Mouse (Mus musculus): ENCODE data around the gene Ppp2r2c.

Gene Ppp2r2c

DNA sequence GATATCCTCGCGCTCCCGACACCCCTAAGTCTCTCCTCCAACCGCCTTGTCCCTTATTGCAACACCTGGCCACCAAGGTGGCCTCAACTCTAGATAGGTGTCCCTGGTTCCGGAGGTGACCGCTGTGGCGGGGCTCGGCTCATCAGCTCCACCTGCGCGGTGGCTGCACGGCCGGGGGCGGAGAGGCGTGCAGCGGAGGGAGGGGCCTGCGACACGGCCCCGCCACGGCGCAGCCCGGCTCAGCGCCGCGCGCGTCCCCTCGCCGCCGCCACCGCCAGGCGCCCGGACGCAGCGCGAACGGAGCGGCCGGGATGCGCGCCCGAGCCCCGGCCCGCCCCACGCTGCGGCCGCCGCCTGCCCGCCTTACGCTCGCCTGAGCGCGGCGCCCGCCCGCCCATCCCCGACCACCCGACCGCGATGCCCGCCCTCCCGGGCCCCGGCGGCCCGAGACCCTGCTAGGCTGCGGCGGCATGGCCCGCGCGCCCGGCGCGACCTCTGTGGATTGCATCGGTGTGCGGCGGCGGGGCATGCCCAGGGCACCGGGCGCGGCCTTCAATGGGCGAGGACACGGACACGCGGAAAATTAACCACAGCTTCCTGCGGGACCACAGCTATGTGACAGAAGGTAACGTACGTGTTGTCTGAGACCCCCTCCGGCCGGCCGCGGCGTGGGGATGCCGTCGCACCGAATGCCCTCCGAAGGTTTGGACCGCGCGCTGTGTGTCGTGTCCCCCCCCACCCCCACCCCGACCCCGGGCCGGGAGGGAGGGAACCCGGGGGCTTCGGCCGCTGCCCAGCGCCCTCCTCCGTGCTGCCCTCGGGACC, at the start of gene Ppp2r2c:
Gene Ppp2r2c, plus strand, starts transcription at position 248 of the 825 bp plus-strand sequence.
- DNase-seq (ENCODE audit: low spot score in 2 of 2): no peak

DNA sequence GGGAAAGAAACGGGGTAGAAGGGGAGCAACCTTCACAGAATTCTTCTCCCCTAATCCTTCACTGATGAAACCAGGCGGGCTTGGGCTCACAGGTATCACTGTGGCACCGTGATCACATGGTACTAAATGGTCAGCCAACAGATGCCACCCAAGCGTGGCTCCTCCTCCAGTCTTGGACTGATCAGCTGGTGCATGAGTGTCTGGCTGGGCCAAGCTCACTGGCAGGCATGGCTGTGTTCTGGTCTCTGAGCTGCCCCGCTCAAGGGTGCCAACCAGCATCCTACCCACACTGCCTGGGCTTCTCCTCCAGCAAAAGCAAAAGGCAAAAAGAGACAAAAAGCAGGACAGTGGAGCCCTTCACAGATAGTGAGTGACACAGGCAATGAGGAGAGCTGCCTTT, 48.6 kb upstream of the Ppp2r2c start:
- DNase-seq (ENCODE audit: low spot score in 2 of 2): no peak

DNA sequence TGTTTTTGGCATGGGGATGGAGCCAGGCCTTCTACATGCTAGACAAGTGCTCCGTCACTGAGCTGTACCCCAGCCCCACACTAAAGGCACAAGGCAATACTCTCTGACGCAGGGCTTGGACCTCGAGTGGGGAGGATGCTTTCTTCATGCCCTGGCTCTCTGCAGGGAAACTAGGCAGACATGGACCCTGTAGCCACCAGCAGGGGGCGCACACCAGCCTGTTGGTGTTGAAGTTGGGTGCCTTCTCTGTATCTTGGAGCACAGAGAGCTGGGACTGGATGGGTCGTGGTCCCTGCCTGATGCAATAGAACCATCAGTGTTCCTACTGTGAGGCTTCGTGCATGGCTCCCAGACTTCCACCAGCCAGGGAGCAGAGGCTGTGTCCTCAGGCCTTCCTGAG, 48.2 kb upstream of the Ppp2r2c start:
- DNase-seq (ENCODE audit: low spot score in 2 of 2): peak; percentile 55 to 59

DNA sequence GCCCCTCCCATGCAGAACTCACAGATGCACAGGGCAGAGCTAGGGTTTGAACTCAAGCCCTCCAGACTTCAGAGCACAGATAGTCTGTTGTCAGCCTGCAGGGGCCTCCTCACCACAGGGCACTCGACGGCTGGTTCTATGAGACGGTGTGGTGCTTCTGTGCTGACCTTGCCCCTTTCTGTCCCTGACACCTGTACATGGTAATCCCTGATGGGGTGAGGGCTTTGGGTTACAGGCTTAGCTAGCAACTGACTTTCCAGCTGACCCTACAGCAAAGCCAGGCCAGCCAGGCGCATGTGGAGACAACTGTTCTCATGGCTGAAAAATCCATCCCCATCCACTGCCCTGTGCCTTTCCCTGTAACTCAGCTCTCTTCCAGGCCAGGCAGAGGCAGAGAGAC, 45.4 kb upstream of the Ppp2r2c start:
- DNase-seq (ENCODE audit: low spot score in 2 of 2): no peak

DNA sequence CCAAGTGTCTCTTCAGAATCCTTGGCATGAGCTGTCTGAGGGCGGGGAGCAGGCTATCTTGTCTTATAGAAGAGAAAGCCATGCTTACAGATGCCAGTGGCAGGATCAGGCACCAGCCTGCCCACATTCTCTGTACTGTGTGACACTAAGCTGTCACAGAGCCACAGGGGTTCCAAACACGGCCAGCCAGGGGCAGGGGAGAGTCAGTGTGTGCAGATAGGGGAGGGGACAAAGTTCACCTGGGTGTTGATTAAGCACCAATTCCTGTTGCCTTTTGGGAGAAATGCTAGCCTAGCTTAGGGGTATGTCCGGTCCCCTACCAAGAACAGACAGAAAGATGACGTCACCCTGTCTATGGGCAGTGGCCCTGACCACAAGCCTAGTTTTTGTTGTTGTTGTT, 39.2 kb upstream of the Ppp2r2c start:
- no peak for DNase-seq (ENCODE audit: low spot score in 2 of 2)

DNA sequence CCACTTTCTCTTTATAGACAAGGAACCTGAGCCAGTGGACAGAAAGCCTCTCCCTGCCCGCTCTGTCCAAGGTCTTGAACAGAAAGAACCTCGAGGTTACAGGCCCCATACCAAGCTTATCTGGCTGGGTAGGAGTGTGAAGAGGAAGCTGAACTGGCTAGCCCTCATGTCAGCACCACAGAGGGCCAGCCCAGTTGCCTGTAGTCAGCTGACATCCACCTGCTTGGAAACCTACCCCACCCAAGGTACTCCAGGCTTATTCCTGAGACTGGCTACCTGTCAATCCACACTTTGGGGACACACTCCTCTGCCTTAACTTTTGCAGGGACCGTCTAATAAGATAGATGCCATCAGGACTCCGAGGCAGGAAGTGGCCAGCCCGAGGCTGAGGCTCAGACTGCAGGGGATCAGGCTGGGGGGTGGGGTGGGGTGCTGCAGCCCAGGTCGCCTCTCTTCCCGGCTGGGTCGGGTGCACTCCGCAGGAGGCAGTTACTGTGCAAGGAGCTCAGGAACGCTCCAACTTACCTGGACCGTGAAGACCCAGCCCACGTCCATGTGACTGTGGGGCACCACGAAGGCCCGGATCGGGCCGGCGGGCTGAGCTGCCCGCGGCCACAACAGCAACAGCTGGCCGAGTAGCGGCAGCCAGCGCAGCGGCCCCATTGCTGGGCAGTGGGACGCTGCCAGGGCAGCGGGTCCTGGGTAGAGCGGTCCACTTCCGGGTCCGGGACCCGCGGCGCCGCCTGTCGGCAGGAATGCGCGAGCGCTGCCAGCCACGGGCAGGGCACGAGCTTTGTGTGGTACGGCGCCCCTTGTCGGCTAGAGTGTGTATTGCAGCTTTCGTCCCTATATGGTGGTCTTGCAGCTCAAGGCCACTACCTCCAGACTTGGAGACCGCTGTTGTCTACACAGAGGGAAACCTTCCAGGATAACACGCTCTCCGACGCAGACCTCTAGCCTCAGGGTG, 38.1 kb upstream of the Ppp2r2c start, which contains the start of gene Man2b2:
Gene Man2b2, minus strand, starts transcription at position 741 of the 967 bp plus-strand sequence.
- DNase-seq (ENCODE audit: low spot score in 2 of 2): peak; percentile 87 to 91

DNA sequence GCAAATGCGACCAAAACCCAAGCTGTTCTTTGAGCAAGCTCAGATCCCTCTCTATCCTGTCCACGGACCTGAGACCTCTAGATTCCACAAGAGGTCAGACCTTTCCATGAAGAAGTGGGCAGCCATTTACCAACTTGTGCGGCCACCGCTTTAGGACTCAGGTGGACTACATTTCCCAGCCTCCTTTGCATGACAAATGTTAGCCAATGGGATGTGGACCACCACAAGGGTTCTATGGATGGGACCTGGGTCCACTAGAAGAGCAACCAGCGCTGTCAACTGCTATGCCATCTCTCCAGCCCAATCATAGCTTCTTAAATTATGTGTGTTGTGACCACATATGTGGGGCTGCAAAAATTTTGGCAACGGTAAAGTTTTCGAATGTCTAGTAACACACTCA, 37.0 kb upstream of the Ppp2r2c start:
- no peak for DNase-seq (ENCODE audit: low spot score in 2 of 2)

DNA sequence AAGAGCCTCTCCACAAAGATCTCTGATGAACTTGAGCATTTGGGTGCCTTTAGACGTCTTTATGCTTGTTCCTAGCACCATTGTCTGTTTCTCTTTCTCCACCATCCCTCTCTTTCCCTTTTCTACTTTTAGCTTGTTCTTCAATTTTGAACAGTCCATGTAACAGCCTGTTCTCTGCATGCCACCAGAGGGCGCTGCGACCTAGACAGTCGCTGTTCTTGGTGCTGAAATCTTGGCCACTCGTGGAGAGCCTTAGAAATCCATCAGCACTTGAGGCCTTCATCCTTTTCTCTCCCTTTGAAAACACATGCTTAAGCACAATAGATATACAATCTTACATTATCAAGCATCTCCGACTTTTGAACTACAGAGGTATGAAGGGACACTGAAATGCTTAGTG, 32.4 kb upstream of the Ppp2r2c start:
- peak; percentile 62 to 74 for DNase-seq (ENCODE audit: low spot score in 2 of 2)

DNA sequence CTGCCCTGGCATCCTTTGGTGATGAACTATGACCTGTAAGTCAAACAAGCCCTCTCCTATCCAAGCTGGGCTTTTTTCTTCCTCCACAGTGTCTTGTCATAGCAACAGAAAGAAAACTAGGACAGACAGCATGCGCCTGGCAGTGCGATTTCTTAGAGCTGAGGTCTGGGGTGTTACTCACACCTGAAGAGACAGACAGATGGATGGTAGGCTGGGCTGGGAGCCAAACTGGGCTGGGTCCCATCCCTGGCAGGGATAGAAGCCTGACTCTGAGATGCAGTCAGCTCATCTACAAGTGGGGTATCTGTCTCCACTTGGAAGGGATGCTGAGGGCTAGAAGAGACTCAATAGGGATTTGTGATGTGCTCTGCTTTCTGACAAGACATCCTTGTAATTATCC, 29.3 kb upstream of the Ppp2r2c start:
- DNase-seq (ENCODE audit: low spot score in 2 of 2): peak; percentile 52 to 58

DNA sequence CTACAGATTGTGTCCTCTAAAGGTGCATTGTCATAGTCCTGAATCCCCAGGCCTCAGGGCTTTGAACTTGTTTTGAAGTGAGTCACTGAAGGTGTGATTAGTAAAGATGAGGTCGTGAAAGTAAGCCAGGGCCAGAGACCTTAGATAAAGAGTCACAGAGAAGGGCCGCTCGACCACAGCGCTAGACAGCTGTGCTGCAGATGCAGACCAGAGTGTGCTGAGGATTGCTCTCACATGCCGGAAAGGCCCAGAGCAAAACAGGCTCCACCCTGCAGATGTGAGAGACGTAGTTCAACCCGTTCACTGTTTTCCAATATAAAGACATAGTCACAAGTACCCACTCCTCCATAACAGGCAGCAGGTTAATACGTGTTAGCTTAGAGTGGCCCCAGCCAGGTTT, 28.7 kb upstream of the Ppp2r2c start:
- no peak for DNase-seq (ENCODE audit: low spot score in 2 of 2)

DNA sequence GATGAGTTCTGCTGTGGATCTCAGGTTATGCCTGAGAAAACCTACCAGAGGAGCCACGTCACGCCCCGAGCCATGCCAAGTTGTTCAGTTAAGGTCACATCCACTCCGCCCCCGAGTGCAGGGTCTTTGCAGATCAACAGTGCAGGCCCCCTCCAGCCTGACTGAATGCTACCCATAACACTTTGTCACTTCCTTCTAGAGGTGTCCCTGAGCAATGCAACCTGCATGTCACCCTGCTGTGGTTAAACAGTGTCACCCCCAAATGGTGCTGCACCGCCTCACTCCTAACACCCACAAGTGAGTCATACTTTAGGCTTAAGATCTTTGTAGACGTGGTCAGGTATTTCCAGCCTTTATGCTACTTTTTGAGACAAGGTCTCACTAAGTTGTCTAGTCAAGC, 28.2 kb upstream of the Ppp2r2c start:
- no peak for DNase-seq (ENCODE audit: low spot score in 2 of 2)

DNA sequence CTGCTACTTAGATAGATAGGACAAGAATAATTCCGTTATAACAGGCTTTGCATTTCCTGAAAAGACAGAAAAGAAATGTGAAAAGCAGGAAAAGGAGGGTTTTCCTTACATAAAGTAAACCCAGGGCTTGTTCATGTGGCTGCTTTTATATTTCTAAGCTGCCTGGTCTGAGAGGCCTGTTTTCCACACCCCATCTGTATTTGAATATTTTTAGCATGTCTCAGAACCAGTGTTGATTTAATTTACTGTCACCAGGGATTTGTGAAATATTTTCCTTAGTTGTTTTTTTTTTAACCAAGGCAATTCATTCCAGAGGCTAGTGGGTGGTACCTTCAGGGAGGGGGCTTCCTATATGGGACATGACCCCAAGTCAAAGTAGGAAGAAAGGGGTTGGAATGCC, 26.6 kb upstream of the Ppp2r2c start:
- no peak for DNase-seq (ENCODE audit: low spot score in 2 of 2)

DNA sequence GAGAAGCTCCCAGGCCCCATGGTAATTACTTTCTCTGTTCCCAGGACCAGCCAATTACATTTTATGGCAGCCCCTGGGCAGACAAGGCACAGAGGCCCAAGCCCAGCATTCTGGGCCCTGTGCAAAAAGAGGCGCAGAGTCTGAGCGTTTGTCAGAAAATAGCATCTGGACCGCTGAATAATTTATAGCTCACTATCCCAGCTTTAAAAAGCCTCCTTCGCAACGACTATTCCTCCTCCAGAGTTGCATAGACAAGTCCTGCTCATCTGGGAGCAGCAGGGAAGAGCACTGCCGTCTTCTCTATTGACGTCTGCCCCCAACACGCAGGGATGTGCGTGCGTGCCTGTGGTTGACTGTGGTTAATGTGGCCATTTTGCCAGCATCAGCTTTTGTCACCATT, 23.8 kb upstream of the Ppp2r2c start:
- DNase-seq (ENCODE audit: low spot score in 2 of 2): no peak

DNA sequence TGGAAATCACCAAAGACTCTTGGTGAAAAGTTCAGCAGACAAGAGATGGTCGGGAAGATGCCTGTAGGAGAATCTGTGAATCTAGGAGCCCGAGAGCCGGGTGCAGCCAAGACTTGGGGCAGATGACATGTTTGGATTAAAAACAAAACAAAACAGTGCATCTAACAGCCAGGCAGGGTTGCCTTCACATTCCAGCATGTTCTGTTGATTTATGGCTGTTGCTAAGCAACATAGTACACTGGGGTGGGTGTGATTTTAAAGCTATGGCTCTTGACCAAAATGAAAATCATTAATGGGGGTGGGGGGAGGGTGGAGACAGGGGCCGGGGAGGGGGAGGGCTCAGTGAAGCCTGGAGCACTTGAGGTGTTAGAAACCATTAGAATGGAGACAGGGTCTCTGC, 16.7 kb upstream of the Ppp2r2c start:
- no peak for DNase-seq (ENCODE audit: low spot score in 2 of 2)

DNA sequence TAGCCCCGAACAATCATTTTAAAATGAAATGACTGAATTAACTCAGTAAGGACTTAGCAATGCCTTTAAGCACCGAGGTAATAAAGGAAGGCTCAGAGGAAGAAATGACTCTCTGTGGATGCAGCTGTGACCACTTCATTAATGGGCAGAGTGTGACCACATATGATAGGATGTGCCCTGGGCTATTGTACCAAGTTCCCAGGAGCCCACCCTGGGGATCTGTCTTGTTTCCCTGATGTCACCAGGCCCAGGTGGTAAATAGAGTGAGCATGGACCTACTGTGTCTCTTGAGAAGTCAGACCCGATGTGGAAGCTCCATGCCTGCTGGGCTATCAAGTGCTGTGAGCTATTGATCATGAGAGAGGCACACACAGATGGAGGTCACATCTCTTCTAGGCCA, 13.1 kb upstream of the Ppp2r2c start:
- no peak for DNase-seq (ENCODE audit: low spot score in 2 of 2)

DNA sequence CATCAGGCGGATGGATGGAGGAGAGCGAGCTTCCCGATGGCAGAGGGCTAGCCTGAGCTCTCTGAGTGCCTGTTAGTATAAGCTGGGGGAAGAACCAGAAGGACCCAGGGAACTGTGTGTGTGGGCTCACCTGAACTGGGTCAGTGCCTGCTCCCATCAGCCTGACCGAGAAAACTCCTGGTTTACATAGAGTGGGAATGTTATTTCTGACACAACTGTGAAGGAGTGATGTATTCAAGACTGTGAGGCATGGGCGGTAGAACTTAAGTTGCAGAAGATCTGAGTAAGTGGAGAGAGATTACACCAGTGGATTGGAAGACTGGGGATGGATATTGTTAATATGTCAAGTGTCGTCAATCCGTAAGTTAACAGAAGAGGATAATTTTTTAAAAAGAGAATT, 11.8 kb upstream of the Ppp2r2c start:
- no peak for DNase-seq (ENCODE audit: low spot score in 2 of 2)

DNA sequence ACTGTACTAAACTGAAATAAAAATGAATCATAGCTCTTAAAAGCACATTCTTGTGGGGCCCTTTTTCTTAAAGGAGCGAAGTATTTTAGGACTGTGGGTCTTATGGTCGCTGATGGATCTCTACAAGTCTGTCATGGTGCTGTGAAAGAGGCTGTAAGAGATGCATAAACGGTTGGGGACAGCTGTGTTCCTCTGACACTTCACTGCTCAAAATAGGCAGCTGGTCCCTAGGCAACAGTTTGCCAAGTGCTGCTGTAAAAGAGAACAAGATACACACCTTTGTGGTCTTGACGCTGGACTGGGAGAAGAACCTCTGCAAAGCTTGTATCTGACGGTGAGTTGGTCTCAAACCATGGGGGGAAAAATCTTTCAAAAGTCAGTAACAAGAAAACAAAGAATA, 10.8 kb upstream of the Ppp2r2c start:
- DNase-seq (ENCODE audit: low spot score in 2 of 2): no peak

DNA sequence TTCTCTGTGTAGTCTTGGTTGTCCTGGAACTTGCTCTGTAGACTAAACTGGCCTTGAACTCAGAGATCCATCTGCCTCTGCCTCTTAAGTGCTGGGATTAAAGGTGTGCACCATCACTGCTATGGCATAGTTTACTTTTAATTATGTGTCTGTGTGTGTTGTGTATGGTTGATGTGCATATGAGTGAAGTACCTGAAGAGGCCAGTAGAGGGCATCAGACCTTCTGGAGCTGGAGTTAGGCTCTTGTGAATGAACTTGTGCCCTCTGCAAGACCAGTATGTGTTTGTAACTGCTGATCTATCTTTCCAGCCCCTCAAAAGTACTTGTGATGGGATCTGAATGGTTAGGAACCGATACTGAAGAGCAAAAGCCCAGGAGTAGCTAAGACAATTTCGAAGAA, 7.2 kb upstream of the Ppp2r2c start:
- DNase-seq (ENCODE audit: low spot score in 2 of 2): no peak

DNA sequence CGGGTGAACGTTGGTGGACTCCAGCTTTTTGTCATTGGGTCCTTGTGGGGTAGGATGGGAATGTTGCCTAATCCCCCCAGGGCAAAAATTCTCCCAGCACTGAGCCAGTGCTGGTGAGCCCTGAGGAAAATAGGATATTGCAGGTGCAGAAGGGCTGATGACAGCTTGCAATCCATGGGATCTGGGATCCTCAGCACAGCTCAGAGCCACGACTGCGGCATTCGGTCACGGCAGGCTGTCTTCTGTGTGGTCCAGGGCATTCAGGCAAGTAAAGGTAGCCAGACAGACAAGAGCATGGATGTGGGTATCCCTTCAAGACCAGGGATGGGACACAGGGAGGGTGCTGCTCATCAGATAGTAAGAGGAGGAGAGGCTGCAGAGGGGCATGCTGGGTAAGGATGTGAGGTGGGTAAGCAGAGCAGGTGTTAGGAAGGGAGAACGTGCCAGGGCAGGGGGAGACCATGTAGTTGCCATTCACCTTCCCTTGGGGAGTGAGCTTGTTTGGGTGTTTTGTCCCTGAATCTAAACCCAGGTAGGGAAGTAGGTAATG, 1.5 kb upstream of the Ppp2r2c start:
- no peak for DNase-seq (ENCODE audit: low spot score in 2 of 2)

DNA sequence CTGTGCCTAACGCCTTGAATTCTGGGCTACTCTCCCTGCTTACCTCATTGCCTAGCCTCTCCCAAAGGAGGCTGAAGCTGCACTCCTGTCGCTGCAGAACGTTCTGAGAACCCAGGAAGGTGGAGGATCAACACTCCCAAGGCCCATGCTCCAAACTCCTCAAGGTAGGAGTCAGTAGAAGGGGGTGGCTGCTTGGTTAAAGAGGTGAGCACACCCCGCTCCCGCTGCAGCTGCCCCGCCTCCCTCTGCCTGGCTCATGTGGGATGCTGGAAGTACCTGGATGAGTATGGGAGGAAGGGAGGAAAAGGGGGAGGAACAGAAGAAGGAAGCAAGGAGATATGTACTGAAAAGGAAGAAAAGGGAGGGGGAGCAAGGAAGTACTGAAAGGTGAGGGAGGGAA, 752 bp upstream of the Ppp2r2c start:
- no peak for DNase-seq (ENCODE audit: low spot score in 2 of 2)

DNA sequence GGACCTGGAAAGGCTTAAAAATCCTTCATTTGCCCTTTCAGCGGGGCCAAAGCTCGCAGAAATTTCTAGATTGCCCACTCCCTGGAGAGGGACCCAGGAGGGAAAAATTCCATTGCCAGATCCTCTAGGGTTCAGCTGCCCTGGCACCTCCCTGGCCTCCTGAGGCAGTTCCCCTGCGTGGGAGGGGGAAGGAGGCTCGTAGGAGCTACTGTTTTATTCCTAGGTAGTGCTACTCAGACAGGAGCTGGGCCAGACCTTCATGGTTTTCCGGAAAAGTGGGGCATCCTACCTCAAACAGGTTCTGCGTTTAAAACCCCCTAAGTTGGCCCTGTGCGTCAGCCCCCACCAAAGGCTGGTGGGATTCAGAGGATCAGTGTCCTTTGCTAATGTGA, 869 bp downstream of the Ppp2r2c start:
- no peak for DNase-seq (ENCODE audit: low spot score in 2 of 2)

DNA sequence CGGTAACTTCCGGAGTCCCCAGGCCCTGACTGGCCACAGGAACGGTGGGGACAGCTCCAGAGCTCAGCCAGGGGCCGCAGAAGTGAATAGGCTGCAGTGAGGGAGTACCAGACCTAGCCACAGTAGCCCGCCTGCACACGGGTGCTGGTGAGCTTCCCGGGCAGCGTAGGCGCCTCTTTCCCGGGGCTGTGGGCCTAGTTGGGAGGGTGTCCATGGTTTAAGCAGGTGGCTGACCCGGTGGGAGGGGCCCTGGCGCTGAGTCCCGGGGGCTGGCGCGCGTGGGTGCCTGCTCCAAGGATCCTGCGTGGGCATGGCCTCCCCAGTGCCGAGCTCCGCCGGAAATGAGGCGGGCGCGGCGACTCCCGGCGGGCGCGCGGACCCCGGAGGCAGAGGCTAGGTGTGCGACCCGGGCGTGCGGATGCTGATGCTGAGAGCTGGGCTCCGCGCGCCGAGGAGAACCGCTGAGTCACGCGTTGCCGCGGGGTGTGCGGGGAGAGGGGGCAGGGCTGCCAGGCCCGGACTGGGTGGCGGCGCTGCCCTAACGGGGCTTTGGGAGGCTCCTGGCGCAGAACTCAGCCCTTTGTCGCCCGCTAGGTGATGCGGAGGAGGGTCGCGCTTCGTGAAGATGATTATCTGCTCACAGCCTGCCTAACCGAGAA, 1.4 kb downstream of the Ppp2r2c start:
- DNase-seq (ENCODE audit: low spot score in 2 of 2): peak; percentile 42 to 50

Data from frontal cortex, postnatal 25 days (tissue).